Mouse (Mus musculus) spleen, adult 2 months (tissue): Measurements from ENCODE around the gene Fam241b.

Experiments
- CTCF ChIP-seq: fragments of 200-500 bp; IDR thresholded peaks from 2 replicates; pipeline ENCODE4 v1.5.1; 2011; ENCODE audit warnings: mild to moderate bottlenecking, inconsistent platforms; ENCODE audit not compliant: insufficient read depth, insufficient read length, insufficient replicate concordance; ENCODE audit errors: extremely low read depth
- POLR2A ChIP-seq: fragments of 200-500 bp; IDR thresholded peaks from 2 replicates; pipeline ENCODE4 v1.6.1; 2011; ENCODE audit warnings: low read depth, low read length, inconsistent platforms

DNA sequence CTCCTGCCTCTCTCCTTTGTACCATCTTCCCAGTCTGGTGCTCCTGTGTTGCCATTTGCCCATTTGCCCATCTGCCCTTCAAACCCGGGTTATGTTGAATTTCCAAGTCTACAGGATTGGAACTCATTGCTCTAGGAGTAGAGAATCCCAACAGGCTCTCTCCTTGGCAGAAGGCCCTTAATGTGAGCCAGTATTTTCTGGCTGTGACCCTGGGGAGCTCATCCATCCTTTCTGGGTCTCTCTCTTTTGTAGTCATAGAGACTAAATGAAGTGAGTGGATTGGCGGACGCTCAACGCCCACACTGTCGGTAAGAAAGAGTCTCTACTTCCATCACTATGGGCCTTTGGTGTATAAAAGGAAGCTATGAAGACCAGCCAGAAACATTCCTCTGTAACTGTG is 56.9 kb downstream of the Fam241b start:
- TF ChIP-seq POLR2A (no peak), CTCF (no peak)
